Mouse (Mus musculus) embryonic fibroblast, embryonic 13.5 days (primary cell): ENCODE measurements around the gene Arsk. TPM values are rescaled to one million over a fixed set of nuclear protein-coding genes. Genes with fewer than 3 reads are reported as not detected.

Experiments used
- H3K27ac ChIP-seq: 2 replicates; pipeline ENCODE4 v1.5.1; 2012; ENCODE audit warnings: low read length, control low read depth, inconsistent platforms; ENCODE audit not compliant: insufficient read depth
- H3K4me1 ChIP-seq: 2 replicates; pipeline ENCODE4 v1.6.1; 2011; ENCODE audit warnings: low read length; ENCODE audit not compliant: control insufficient read depth, insufficient read depth
- H3K4me3 ChIP-seq: 2 replicates; pipeline ENCODE4 v1.5.1; 2011; ENCODE audit warnings: mild to moderate bottlenecking, control low read depth, low read length; ENCODE audit not compliant: insufficient read depth
- CTCF ChIP-seq: IDR thresholded peaks from 2 replicates; pipeline ENCODE4 v1.5.1; 2011; ENCODE audit warnings: mild to moderate bottlenecking, control low read depth, low read length, moderate library complexity, borderline replicate concordance; ENCODE audit not compliant: insufficient read depth
- POLR2A ChIP-seq: IDR thresholded peaks from 2 replicates; pipeline ENCODE4 v1.6.1; 2011; ENCODE audit warnings: low read depth, mild to moderate bottlenecking, control low read depth, low read length, moderate library complexity
- polyA plus RNA-seq: library from polyadenylated mRNA; stranded (reverse); fragments of >200 nt; gene quantifications from 2 replicates; pipeline ENCODE4 v1.2.4, GENCODE M21; 2011; ENCODE audit warnings: low read depth; ENCODE audit not compliant: missing spikeins, insufficient read length

Arsk gene
- polyA plus RNA-seq, 1 experiment, result 21.8 TPM

DNA sequence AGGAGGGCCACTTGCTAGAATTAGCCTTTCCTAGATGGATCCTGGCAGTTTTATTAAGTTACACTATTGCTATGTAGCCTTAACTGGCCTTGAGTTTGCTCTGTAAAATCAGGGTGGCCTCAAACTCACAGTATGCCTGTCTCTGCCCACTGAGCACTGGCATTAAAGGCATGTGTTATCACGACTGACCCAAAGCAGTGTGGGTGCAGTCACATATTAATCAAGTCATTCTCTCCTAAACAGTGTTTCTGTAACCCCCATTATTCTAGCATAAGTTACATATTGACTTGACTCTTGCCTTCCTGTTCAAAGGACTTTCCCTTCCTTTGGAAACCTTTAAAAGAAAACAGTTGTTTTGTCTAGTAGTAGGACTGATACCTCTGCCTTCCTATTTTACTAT lies 56.0 kb downstream of the Arsk start:
- no peak for TF ChIP-seq POLR2A
- TF ChIP-seq CTCF, result no peak
- no peaks in the 10 kb centered on the region for H3K4me1 ChIP-seq

GRCm38 (mm10) chr13:76024588-76024987 lies 73.9 kb downstream of the Arsk start:
- Histone ChIP-seq H3K27ac (no peak overlapping the region), H3K4me3 (no peak overlapping the region), H3K4me1 (peaks cover 2% of the 10 kb centered on the region)
- TF ChIP-seq CTCF (no peak), POLR2A (no peak)

More for the DNA sequence above, 56.0 kb downstream of the Arsk start:
- no peak overlapping the region for H3K27ac ChIP-seq
- H3K4me3 ChIP-seq, result no peak overlapping the region

GRCm38 (mm10) chr13:76021782-76022181 lies 76.7 kb downstream of the Arsk start:
- TF ChIP-seq POLR2A, result no peak
- TF ChIP-seq CTCF, result no peak
- Histone ChIP-seq H3K27ac (no peak overlapping the region), H3K4me3 (no peak overlapping the region)

DNA sequence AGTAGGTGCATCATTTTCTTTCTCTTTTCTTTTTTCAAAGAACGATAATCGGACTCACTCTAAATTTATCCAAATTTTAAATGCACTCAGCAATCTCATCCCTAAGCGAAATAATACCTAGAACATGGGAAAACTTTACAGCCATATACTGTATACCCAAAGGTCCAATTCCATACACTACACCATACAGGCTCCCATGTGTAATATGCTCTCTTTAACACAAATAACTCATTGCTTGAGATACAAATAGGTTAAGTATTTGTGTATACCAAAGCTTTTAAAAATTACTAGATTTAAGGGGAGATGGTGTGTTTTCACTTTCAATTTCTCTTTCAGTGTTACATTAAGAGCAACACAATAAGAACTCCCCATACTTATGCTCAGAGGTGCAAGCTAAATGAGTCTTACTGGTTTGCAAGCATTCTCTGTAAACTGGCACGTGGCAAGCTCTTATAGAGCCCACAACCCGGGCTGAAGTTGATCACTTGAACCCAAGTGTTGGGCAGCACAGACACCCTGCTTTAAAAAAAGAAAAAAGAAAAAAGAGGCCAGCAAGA lies 79.5 kb downstream of the Arsk start:
- Histone ChIP-seq H3K4me1 (peaks cover 2% of the 10 kb centered on the region), H3K4me3 (peak overlapping the region; percentile 11; the same call in 1 of the 2 replicates), H3K27ac (peak overlapping the region; percentile 50)
- TF ChIP-seq POLR2A, result no peak

More at GRCm38 (mm10) chr13:76021782-76022181, 76.7 kb downstream of the Arsk start:
- peaks cover 2% of the 10 kb centered on the region for H3K4me1 ChIP-seq

GRCm38 (mm10) chr13:76017974-76018843 lies 80.3 kb downstream of the Arsk start, which contains the start of gene Rfesd:
Gene Rfesd, minus strand, starts transcription at chr13:76018719.
- H3K27ac ChIP-seq, result peak within 1 kb of the TSS; percentile 94
- TF ChIP-seq POLR2A, result peak; percentile 89
- no peak for TF ChIP-seq CTCF
- peak within 1 kb of the TSS; percentile 68 for H3K4me3 ChIP-seq
- peaks cover 2% of the 10 kb centered on the region for H3K4me1 ChIP-seq

DNA sequence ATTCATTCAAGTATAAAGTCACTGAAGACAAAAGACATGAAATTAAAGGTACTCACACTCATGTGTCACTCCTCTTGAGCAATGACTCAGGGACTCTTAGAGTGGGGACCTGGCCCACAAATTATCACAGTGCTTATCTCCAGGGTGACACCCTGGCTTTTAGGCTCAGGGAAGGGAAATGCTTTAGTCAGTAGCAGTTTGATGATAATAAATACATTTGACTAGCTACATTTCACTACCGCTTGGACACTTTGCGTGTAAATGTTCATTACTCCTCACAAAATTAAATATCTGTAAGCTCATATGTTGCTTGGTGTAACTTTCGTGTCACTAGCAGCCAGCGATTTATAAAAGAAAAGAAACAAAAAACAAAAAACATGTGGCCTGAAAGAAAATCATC lies 81.0 kb downstream of the Arsk start:
- peak overlapping the region; percentile 94 for H3K27ac ChIP-seq
- peaks cover 2% of the 10 kb centered on the region for H3K4me1 ChIP-seq
- H3K4me3 ChIP-seq, result peak overlapping the region; percentile 68
- no peak for TF ChIP-seq CTCF
- TF ChIP-seq POLR2A, result no peak

DNA sequence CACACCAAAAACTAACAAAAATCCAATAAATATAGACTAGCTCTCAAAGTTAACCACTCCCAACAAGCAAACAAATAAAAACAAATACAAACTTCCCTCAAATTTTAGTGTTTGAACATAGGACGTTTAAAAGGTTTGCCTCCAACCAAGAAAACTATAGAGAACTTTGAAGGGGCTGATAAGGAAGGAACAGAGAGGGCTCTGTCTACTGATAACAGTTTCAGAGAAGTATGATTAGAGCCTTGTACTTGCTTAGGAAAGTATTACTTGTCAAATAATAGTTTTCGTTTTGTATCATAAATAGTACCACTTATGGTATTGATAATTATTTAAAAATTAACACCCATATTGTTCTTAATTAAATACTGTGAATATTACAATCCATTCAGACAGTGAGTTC lies 83.9 kb downstream of the Arsk start:
- no peaks in the 10 kb centered on the region for H3K4me1 ChIP-seq
- no peak overlapping the region for H3K27ac ChIP-seq
- H3K4me3 ChIP-seq, result no peak overlapping the region
- TF ChIP-seq POLR2A (no peak), CTCF (no peak)

Other genes with a start within 250 kb of the Arsk start
- 91.2 and 101 TPM in 2 replicates for gene Rhobtb3, start 154.7 kb downstream of the Arsk start, polyA plus RNA-seq
- 0.49 TPM in 1 of 2 replicates, not detected in the other for gene Spata9, start 131.5 kb downstream of the Arsk start, polyA plus RNA-seq
- 14.1 and 18.2 TPM in 2 replicates for gene Rfesd, start 79.9 kb downstream of the Arsk start, polyA plus RNA-seq
- not detected in 2 replicates for gene Gpr150, start 41.7 kb downstream of the Arsk start, polyA plus RNA-seq
- gene Ttc37, start 74 bp upstream of the Arsk start, polyA plus RNA-seq, result 37.2 and 37.3 TPM in 2 replicates
- not detected in 2 replicates for gene Fam81b, start 206.4 kb upstream of the Arsk start, polyA plus RNA-seq